Mouse (Mus musculus): Measurements from ENCODE around the gene Cep41. TPM values are rescaled to one million over a fixed set of nuclear protein-coding genes. Genes with fewer than 3 reads are reported as not detected.

The Cep41 gene
- polyA plus RNA-seq, 1 experiment from 2014 or later, result 4.7 TPM

DNA sequence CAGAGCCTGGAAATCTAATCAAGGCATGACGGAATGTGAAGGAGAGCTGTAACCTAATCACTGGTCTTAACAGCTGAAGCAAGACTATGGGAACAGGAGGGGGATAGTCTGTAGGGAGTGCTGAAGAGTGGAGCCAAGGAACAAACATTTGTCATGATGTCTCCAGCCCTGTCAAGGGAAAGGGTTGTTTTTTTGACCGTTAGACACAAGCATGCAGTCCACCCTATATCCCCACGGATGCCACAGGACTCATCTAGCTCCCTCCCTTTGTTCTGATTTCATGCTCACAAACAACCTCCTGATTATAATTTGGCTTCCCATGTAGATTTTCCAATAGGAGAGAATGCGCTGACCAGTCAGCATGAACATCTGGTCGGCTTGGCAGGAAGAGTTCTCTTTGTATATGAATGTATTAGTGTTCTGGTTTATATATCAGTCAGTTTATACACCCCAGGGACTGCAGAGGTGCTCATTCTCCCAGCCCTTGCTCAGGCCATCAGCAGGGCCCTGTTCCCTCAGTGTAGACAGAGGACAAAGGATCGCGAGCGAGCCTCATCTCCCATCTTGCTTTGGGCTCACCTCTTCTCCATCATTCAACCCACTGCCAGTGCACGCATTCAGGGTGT lies 10.5 kb upstream of the Cep41 start:
- Histone ChIP-seq H3K27me3 (ENCODE audit: control insufficient read depth, insufficient read depth, low read length) (no peaks in the 10 kb centered on the region), H3K4me3 (ENCODE audit: low read depth, low read length) (no peak overlapping the region), H3K4me2 (replicated peaks; ENCODE audit: low read depth) (no peak overlapping the region), H3K9me3 (ENCODE audit: control insufficient read depth, low read length) (no peaks in the 10 kb centered on the region), H3K9ac (ENCODE audit: low read length) (no peak overlapping the region), H3K27ac (replicated peaks) (no peak overlapping the region; the same call in 1 of the 2 replicates), H3K36me3 (ENCODE audit: control insufficient read depth, insufficient read depth, low read length) (no peaks in the 10 kb centered on the region), H3K4me1 (replicated peaks; ENCODE audit: control insufficient read depth, insufficient read depth) (0 out of 2 replicates have a peak, but pooled peaks cover 2% of the 10 kb centered on the region)
- DNase-seq (ENCODE audit: low spot score) (no peak), ATAC-seq (ENCODE audit: low FRiP score, low TSS enrichment) (peak; percentile 70; the same call in 1 of the 2 replicates)
- WGBS, result 37% methylated on average over 9 of the region's 9 CpGs
- no peak for TF ChIP-seq CTCF (IDR thresholded peaks at IDR 0.05; ENCODE audit: low read depth)
- no peak for TF ChIP-seq EP300 (optimal IDR thresholded peaks at IDR 0.05)

DNA sequence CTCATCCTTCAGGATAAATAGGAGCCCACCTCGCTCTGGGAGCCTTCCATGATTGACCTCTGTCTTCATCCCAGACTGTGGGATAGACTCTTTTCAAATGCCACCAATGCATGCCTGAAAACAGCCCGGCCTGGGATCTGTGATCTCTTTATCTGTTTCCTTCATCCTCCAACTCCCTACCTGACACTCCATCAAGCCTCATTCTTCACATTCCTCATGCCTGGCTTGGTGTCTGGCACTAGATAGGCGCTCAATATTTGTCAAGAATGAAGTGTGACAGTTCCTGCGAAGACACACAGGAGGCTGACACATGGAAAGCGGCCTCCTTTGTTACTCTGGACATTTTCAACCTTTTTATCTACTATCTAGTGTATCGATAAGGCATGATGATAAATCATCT lies 9.9 kb upstream of the Cep41 start:
- H3K4me1 ChIP-seq (replicated peaks; ENCODE audit: control insufficient read depth, insufficient read depth), result 0 out of 2 replicates have a peak, but pooled peaks cover 2% of the 10 kb centered on the region
- 0 out of 2 replicates have a peak overlapping the region, but pooled peaks have one; percentile 40 for H3K27ac ChIP-seq (replicated peaks)
- no peak for DNase-seq (ENCODE audit: low spot score)
- ATAC-seq (ENCODE audit: low FRiP score, low TSS enrichment), result no peak
- H3K36me3 ChIP-seq (ENCODE audit: control insufficient read depth, insufficient read depth, low read length), result no peaks in the 10 kb centered on the region
- H3K9ac ChIP-seq (ENCODE audit: low read length), result no peak overlapping the region
- no peak overlapping the region for H3K4me3 ChIP-seq (ENCODE audit: low read depth, low read length)
- 54% methylated on average over 6 of the region's 6 CpGs for WGBS
- H3K27me3 ChIP-seq (ENCODE audit: control insufficient read depth, insufficient read depth, low read length), result no peaks in the 10 kb centered on the region
- TF ChIP-seq EP300 (optimal IDR thresholded peaks at IDR 0.05) (no peak), CTCF (IDR thresholded peaks at IDR 0.05; ENCODE audit: low read depth) (no peak)
- H3K9me3 ChIP-seq (ENCODE audit: control insufficient read depth, low read length), result no peaks in the 10 kb centered on the region
- H3K4me2 ChIP-seq (replicated peaks; ENCODE audit: low read depth), result no peak overlapping the region

DNA sequence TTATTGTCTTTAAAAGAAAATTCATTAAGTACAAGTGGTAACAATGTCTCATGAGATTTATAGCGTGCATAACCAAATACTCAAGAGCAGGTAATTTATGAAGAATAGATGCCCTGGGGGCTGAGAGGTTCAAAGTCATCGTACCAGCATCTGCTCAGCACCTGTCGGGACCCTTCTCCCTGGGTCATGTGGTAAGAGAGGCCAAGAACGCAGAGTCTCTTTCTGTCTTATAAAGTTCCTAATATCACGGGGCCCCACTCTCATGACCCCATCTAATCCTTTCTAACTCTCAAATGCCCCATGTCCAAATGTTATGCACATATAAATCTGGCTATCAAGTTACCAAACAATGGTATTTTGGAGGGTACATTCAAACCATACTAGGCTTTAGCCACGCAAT lies 9.3 kb upstream of the Cep41 start:
- no peak for TF ChIP-seq CTCF (IDR thresholded peaks at IDR 0.05; ENCODE audit: low read depth)
- no peak for TF ChIP-seq EP300 (optimal IDR thresholded peaks at IDR 0.05)
- no peak for DNase-seq (ENCODE audit: low spot score)
- no peaks in the 10 kb centered on the region for H3K27me3 ChIP-seq (ENCODE audit: control insufficient read depth, insufficient read depth, low read length)
- H3K4me1 ChIP-seq (replicated peaks; ENCODE audit: control insufficient read depth, insufficient read depth), result 0 out of 2 replicates have a peak, but pooled peaks cover 2% of the 10 kb centered on the region
- H3K27ac ChIP-seq (replicated peaks), result no peak overlapping the region
- no peak overlapping the region for H3K4me2 ChIP-seq (replicated peaks; ENCODE audit: low read depth)
- 72% methylated on average over 6 of the region's 6 CpGs for WGBS
- H3K9me3 ChIP-seq (ENCODE audit: control insufficient read depth, low read length), result no peaks in the 10 kb centered on the region
- no peaks in the 10 kb centered on the region for H3K36me3 ChIP-seq (ENCODE audit: control insufficient read depth, insufficient read depth, low read length)
- H3K4me3 ChIP-seq (ENCODE audit: low read depth, low read length), result no peak overlapping the region
- no peak for ATAC-seq (ENCODE audit: low FRiP score, low TSS enrichment)
- H3K9ac ChIP-seq (ENCODE audit: low read length), result no peak overlapping the region

DNA sequence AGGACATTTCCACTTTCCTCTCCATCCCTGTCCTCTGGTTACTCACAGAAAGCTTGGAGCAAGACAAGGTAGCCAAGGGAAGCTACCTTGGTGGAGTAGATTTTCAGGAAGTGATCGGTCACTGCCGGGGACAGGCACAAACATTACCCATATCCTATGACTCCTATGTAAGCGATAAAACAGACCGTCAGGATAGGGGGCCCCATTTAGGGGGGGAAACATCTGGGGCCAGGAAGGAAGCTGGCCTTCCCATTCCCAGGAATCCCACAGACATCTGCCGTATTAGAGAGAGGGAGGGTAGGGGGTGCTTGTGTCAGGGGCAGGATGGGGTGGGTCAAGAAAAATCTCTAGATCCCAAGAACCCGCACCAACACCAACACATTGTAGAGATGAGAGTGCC lies 6.6 kb upstream of the Cep41 start:
- Histone ChIP-seq H3K27ac (replicated peaks) (no peak overlapping the region; the same call in 1 of the 2 replicates), H3K27me3 (ENCODE audit: control insufficient read depth, insufficient read depth, low read length) (no peaks in the 10 kb centered on the region), H3K4me1 (replicated peaks; ENCODE audit: control insufficient read depth, insufficient read depth) (0 out of 2 replicates have a peak, but pooled peaks cover 2% of the 10 kb centered on the region), H3K9me3 (ENCODE audit: control insufficient read depth, low read length) (no peaks in the 10 kb centered on the region), H3K4me2 (replicated peaks; ENCODE audit: low read depth) (no peak overlapping the region), H3K36me3 (ENCODE audit: control insufficient read depth, insufficient read depth, low read length) (no peaks in the 10 kb centered on the region), H3K9ac (ENCODE audit: low read length) (no peak overlapping the region), H3K4me3 (ENCODE audit: low read depth, low read length) (no peak overlapping the region)
- no peak for DNase-seq (ENCODE audit: low spot score)
- no peak for ATAC-seq (ENCODE audit: low FRiP score, low TSS enrichment)
- TF ChIP-seq EP300 (optimal IDR thresholded peaks at IDR 0.05) (no peak), CTCF (IDR thresholded peaks at IDR 0.05; ENCODE audit: low read depth) (no peak)
- 39% methylated on average over 6 of the region's 6 CpGs for WGBS

DNA sequence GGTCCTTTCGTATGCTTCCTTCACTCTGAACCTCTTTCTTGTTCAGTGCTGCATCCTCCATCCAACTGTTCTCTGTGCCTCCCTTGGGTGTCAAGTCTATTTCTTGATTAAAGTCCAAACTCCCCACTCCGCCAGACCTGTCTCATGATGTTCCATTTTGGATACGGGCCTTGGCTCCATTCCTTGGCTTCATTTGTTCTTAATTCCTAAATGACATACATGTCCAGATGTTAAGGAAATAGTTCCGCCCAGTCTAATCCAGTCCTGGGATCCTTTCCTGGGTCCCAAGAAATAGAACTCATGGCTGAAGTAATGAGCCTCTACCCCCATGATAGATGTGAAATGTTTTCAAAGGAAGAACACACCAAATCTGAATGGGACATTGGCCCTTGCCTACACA lies 4.5 kb upstream of the Cep41 start:
- Histone ChIP-seq H3K4me3 (ENCODE audit: low read depth, low read length) (no peak overlapping the region), H3K4me2 (replicated peaks; ENCODE audit: low read depth) (no peak overlapping the region), H3K27ac (replicated peaks) (peak overlapping the region; percentile 59; the same call in 1 of the 2 replicates), H3K9ac (ENCODE audit: low read length) (no peak overlapping the region), H3K9me3 (ENCODE audit: control insufficient read depth, low read length) (no peaks in the 10 kb centered on the region), H3K27me3 (ENCODE audit: control insufficient read depth, insufficient read depth, low read length) (no peaks in the 10 kb centered on the region), H3K36me3 (ENCODE audit: control insufficient read depth, insufficient read depth, low read length) (no peaks in the 10 kb centered on the region), H3K4me1 (replicated peaks; ENCODE audit: control insufficient read depth, insufficient read depth) (peaks cover 3% of the 10 kb centered on the region; the same call in 1 of the 2 replicates)
- TF ChIP-seq CTCF (IDR thresholded peaks at IDR 0.05; ENCODE audit: low read depth) (no peak), EP300 (optimal IDR thresholded peaks at IDR 0.05) (no peak)
- no peak for DNase-seq (ENCODE audit: low spot score)
- no peak for ATAC-seq (ENCODE audit: low FRiP score, low TSS enrichment)
- WGBS, result 48% methylated on average over 4 of the region's 4 CpGs

DNA sequence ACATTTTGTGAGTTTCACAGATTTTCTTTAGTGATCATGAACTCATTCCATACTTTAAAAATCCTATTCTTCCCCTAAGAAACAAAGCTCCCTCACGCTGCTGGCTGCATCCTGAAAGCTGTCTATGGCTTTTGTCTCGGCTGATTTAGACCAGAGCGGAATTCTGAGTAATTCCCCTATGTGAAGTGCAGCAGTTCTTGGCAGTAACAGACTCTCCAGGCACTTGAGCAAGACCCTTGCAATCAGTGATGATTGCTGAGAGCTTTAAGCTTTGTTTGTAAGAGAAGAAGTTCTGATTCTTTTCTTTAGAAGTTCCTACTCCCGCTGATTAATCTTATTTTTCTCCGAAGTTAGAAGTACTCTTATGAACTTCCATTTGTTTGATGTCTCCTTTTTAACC lies 3.9 kb upstream of the Cep41 start:
- Histone ChIP-seq H3K27me3 (ENCODE audit: control insufficient read depth, insufficient read depth, low read length) (no peaks in the 10 kb centered on the region), H3K4me1 (replicated peaks; ENCODE audit: control insufficient read depth, insufficient read depth) (peaks cover 7% of the 10 kb centered on the region; the same call in 1 of the 2 replicates), H3K9me3 (ENCODE audit: control insufficient read depth, low read length) (no peaks in the 10 kb centered on the region), H3K4me3 (ENCODE audit: low read depth, low read length) (no peak overlapping the region), H3K27ac (replicated peaks) (peak overlapping the region; percentile 59; the same call in 1 of the 2 replicates), H3K9ac (ENCODE audit: low read length) (no peak overlapping the region), H3K36me3 (ENCODE audit: control insufficient read depth, insufficient read depth, low read length) (no peaks in the 10 kb centered on the region), H3K4me2 (replicated peaks; ENCODE audit: low read depth) (no peak overlapping the region)
- DNase-seq (ENCODE audit: low spot score), result no peak
- WGBS, result 22% methylated on average over 5 of the region's 5 CpGs
- no peak for ATAC-seq (ENCODE audit: low FRiP score, low TSS enrichment)
- TF ChIP-seq EP300 (optimal IDR thresholded peaks at IDR 0.05) (no peak), CTCF (IDR thresholded peaks at IDR 0.05; ENCODE audit: low read depth) (no peak)

Measured in stomach, postnatal 0 days (tissue).